Mouse (Mus musculus) liver, embryonic 12.5 days (tissue): ENCODE data around the gene Trip13. TPM values are rescaled to one million over a fixed set of nuclear protein-coding genes. Genes with fewer than 3 reads are reported as not detected.

Experiments
- ATAC-seq: fragments of 200-750 bp; cut with Nextera tagmentation; 2 replicates; pipeline ENCODE4 v1.8.0; 2017; ENCODE audit warnings: moderate number of reproducible peaks, mild to moderate bottlenecking, moderate library complexity
- H3K27ac ChIP-seq: fragments of 300-500 bp; sonication (generic); 2 replicates; pipeline ENCODE4 v1.5.1; 2016; ENCODE audit warnings: mild to moderate bottlenecking
- H3K27me3 ChIP-seq: fragments of 300-500 bp; sonication (generic); replicated peaks from 2 replicates; pipeline ENCODE4 v1.6.1; 2016; ENCODE audit warnings: mild to moderate bottlenecking, moderate library complexity
- H3K36me3 ChIP-seq: fragments of 300-500 bp; sonication (generic); 2 replicates; pipeline ENCODE4 v1.6.1; 2016; ENCODE audit warnings: mild to moderate bottlenecking, moderate library complexity
- H3K4me1 ChIP-seq: fragments of 300-500 bp; sonication (generic); 2 replicates; pipeline ENCODE4 v1.6.1; 2016
- H3K4me2 ChIP-seq: fragments of 300-500 bp; sonication (generic); 2 replicates; pipeline ENCODE4 v1.6.1; 2016; ENCODE audit warnings: mild to moderate bottlenecking, moderate library complexity
- H3K4me3 ChIP-seq: fragments of 300-500 bp; sonication (generic); 2 replicates; pipeline ENCODE4 v1.5.1; 2016; ENCODE audit warnings: mild to moderate bottlenecking, moderate library complexity
- H3K9ac ChIP-seq: fragments of 300-500 bp; sonication (generic); 2 replicates; pipeline ENCODE4 v1.6.1; 2016; ENCODE audit warnings: mild to moderate bottlenecking, moderate library complexity
- H3K9me3 ChIP-seq: fragments of 300-500 bp; sonication (generic); replicated peaks from 2 replicates; pipeline ENCODE4 v1.6.1; 2016; ENCODE audit warnings: mild to moderate bottlenecking, moderate library complexity
- WGBS: fragments of 180-500 bp; shearing (Covaris S2); methylation state at CpG from one replicate; pipeline ENCODE4 v1.1.7; 2016; ENCODE audit not compliant: insufficient replicate concordance; 5-methylcytosine and 5-hydroxymethylcytosine counted together
- microRNA-seq: library from miRNA; unstranded; fragments of <30 nt; microRNA quantifications from one replicate; pipeline ENCODE4, GENCODE M21; 2017
- polyA plus RNA-seq: library from polyadenylated mRNA; unstranded; fragments of >200 nt; fragmentation: Nextera tagmentation; extraction: Ambion mirVana; gene quantifications from 2 replicates; pipeline ENCODE4 v1.2.1, GENCODE M21; 2016

Trip13 gene
- polyA plus RNA-seq, 1 experiment from 2014 or later = 38.6 TPM

GRCm38 (mm10) chr13:73885656-73886055 is 51.9 kb downstream of the Trip13 start:
- Histone ChIP-seq H3K27me3 (no peaks in the 10 kb centered on the region), H3K4me3 (no peak overlapping the region), H3K4me2 (no peak overlapping the region), H3K27ac (no peak overlapping the region), H3K9ac (no peak overlapping the region), H3K4me1 (no peaks in the 10 kb centered on the region), H3K9me3 (no peaks in the 10 kb centered on the region), H3K36me3 (no peaks in the 10 kb centered on the region)
- no peak for ATAC-seq
- 63% methylated on average over 4 of the region's 4 CpGs for WGBS

- Histone ChIP-seq H3K4me2 (no peak overlapping the region), H3K27me3 (no peaks in the 10 kb centered on the region), H3K9me3 (no peaks in the 10 kb centered on the region), H3K36me3 (no peaks in the 10 kb centered on the region), H3K27ac (no peak overlapping the region), H3K4me1 (no peaks in the 10 kb centered on the region), H3K9ac (no peak overlapping the region), H3K4me3 (no peak overlapping the region)
- WGBS = 67% methylated on average over 8 of the region's 8 CpGs
- no peak for ATAC-seq
Measured at GRCm38 (mm10) chr13:73881347-73881746, 56.2 kb downstream of the Trip13 start.

GRCm38 (mm10) chr13:73879824-73880223 is 57.8 kb downstream of the Trip13 start:
- WGBS = 67% methylated on average over 5 of the region's 5 CpGs

GRCm38 (mm10) chr13:73872159-73872558 is 65.4 kb downstream of the Trip13 start:
- no peak for ATAC-seq
- Histone ChIP-seq H3K27me3 (no peaks in the 10 kb centered on the region; the same call in 1 of the 2 replicates), H3K4me3 (no peak overlapping the region), H3K9me3 (no peaks in the 10 kb centered on the region), H3K27ac (no peak overlapping the region), H3K9ac (no peak overlapping the region), H3K4me1 (no peaks in the 10 kb centered on the region), H3K4me2 (no peak overlapping the region), H3K36me3 (no peaks in the 10 kb centered on the region)
- 39% methylated on average over 2 of the region's 2 CpGs for WGBS

More at GRCm38 (mm10) chr13:73879824-73880223, 57.8 kb downstream of the Trip13 start:
- no peaks in the 10 kb centered on the region for H3K36me3 ChIP-seq
- no peak overlapping the region for H3K4me2 ChIP-seq
- no peaks in the 10 kb centered on the region for H3K9me3 ChIP-seq
- no peaks in the 10 kb centered on the region for H3K27me3 ChIP-seq
- ATAC-seq = no peak
- H3K9ac ChIP-seq = no peak overlapping the region
- H3K27ac ChIP-seq = no peak overlapping the region
- no peak overlapping the region for H3K4me3 ChIP-seq
- H3K4me1 ChIP-seq = no peaks in the 10 kb centered on the region

Small RNA genes within 50 kb of the gene (microRNA-seq; reads per million reads assigned to microRNA genes)
- gene Gm25197 = not detected

Other genes with a start within 250 kb of the Trip13 start
- gene Slc6a19, start 232.9 kb downstream of the Trip13 start, polyA plus RNA-seq = 0.45 and 0.47 TPM in 2 replicates
- 10.8 and 11.1 TPM in 2 replicates for gene Slc12a7, start 204.7 kb downstream of the Trip13 start, polyA plus RNA-seq
- gene Nkd2, start 90.2 kb downstream of the Trip13 start, polyA plus RNA-seq = 0.21 and 0.42 TPM in 2 replicates
- gene Brd9, start within 50 bp of the Trip13 start, polyA plus RNA-seq = 19.9 and 20.2 TPM in 2 replicates
- not detected in 2 replicates for gene Zdhhc11, start 26.1 kb upstream of the Trip13 start, polyA plus RNA-seq
- gene Tppp, start 71.6 kb upstream of the Trip13 start, polyA plus RNA-seq = 0.32 and 0.39 TPM in 2 replicates
- gene Cep72, start 124.5 kb upstream of the Trip13 start, polyA plus RNA-seq = 9.1 and 9.4 TPM in 2 replicates
- not detected in 2 replicates for gene Slc9a3, start 183.7 kb upstream of the Trip13 start, polyA plus RNA-seq